Mouse (Mus musculus) liver, postnatal 0 days (tissue): ENCODE measurements around the gene Cacnb4.

Experiments used
- CTCF ChIP-seq: sonication (generic); IDR thresholded peaks from 2 replicates; pipeline ENCODE4 v1.5.1; 2016; ENCODE audit warnings: antibody characterized with exemption, low read depth
- EP300 ChIP-seq: IDR thresholded peaks from 2 replicates; pipeline ENCODE4 v1.6.1; 2016; ENCODE audit warnings: antibody characterized with exemption, low read depth, mild to moderate bottlenecking

GRCm38 (mm10) chr2:52423611-52424247 lies 252.9 kb downstream of the Cacnb4 start:
- no peak for TF ChIP-seq CTCF
- no peak for TF ChIP-seq EP300
